Mouse (Mus musculus) brain, embryonic 14.5 days (tissue): ENCODE measurements at regions not wholly inside any gene's neighbourhood (a gene's known extent, or its start where the extent isn't known, plus 50 kb on each side); places are given as distances from the start of the nearest gene placed in this dataset.

Source experiments
- CTCF ChIP-seq: fragments of 200-500 bp; IDR thresholded peaks from 2 replicates; pipeline ENCODE4 v1.5.1; 2012; ENCODE audit warnings: inconsistent platforms, mild to moderate bottlenecking, moderate library complexity, borderline replicate concordance; ENCODE audit not compliant: insufficient read depth, insufficient read length; ENCODE audit errors: extremely low read depth
- POLR2A ChIP-seq: fragments of 200-500 bp; IDR thresholded peaks from 2 replicates; pipeline ENCODE4 v1.6.1; 2012; ENCODE audit warnings: mild to moderate bottlenecking, inconsistent platforms, borderline replicate concordance; ENCODE audit not compliant: poor library complexity, insufficient read depth, insufficient read length, severe bottlenecking; ENCODE audit errors: extremely low read depth

DNA sequence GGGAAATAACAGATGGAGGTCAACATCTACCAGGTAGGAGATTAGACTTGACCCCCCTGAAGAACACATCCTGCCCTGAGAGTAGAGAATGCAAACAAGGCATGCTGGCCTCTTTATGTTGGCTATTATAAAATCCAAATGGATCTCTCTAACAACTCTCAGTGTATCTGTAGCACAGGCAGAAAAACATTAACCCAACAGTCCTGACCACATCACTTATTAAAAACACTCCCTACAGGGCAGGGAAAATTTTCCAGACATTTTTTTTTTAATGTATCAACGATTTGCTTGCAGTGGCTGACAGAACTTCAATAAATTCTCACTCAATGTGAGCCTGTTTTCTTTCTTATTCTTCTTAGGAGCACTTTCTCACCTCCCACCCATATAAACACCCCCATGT is 511.4 kb downstream of the Cdk5rap2 start:
- TF ChIP-seq POLR2A (no peak), CTCF (no peak)
